Mouse (Mus musculus) kidney, adult 2 months (tissue): ENCODE results near the gene Rab4a. TPM values are rescaled to one million over a fixed set of nuclear protein-coding genes. Genes with fewer than 3 reads are reported as not detected.
"Not testable (repeated sequence)": the region's sequence is repeated elsewhere in the genome, so short reads cannot be mapped to it uniquely, and the experiment has no call there.

Experiments used
- DNase-seq: peaks from one replicate; pipeline ENCODE4 v3.0.0; 2021
- H3K27ac ChIP-seq: fragments of 200-500 bp; 2 replicates; pipeline ENCODE4 v1.5.1; 2012; ENCODE audit warnings: low read depth, low read length, control low read depth, inconsistent platforms; ENCODE audit not compliant: insufficient read depth
- H3K27me3 ChIP-seq: fragments of 200-500 bp; replicated peaks from 2 replicates; pipeline ENCODE4 v1.6.1; 2012; ENCODE audit warnings: mild to moderate bottlenecking, moderate library complexity, low read length, inconsistent platforms; ENCODE audit not compliant: control insufficient read depth, insufficient read depth
- H3K36me3 ChIP-seq: fragments of 200-500 bp; 2 replicates; pipeline ENCODE4 v1.6.1; 2012; ENCODE audit warnings: mild to moderate bottlenecking, moderate library complexity, low read length, inconsistent platforms; ENCODE audit not compliant: control insufficient read depth, insufficient read depth
- H3K4me1 ChIP-seq: fragments of 200-500 bp; 2 replicates; pipeline ENCODE4 v1.6.1; 2011; ENCODE audit warnings: low read length; ENCODE audit not compliant: control insufficient read depth, insufficient read depth
- H3K4me3 ChIP-seq: fragments of 200-500 bp; 2 replicates; pipeline ENCODE4 v1.5.1; 2011; ENCODE audit warnings: mild to moderate bottlenecking, low read depth, low read length, control low read depth; ENCODE audit not compliant: insufficient read depth
- CTCF ChIP-seq: fragments of 200-500 bp; conservative IDR thresholded peaks from 2 replicates; pipeline ENCODE4 v1.5.1; 2011; ENCODE audit warnings: low read depth, mild to moderate bottlenecking, control low read depth, low read length, moderate library complexity, mixed read lengths; ENCODE audit not compliant: insufficient read depth, insufficient read length
- POLR2A ChIP-seq: fragments of 200-500 bp; IDR thresholded peaks from one replicate; pipeline ENCODE4 v1.6.1; 2011; ENCODE audit warnings: low read depth, low read length, control low read depth
- WGBS: fragments of 180-500 bp; shearing (Covaris S2); methylation state at CpG from one replicate; pipeline ENCODE4 v1.1.7; 2018; 5-methylcytosine and 5-hydroxymethylcytosine counted together
- polyA plus RNA-seq: library from polyadenylated mRNA; depleted of rRNA; stranded (reverse); fragments of >200 nt; gene quantifications from 2 replicates; pipeline ENCODE4 v1.2.3, GENCODE M21; 2012

The Rab4a gene
- polyA plus RNA-seq, 1 experiment: 42.7 TPM

GRCm38 (mm10) chr8:123805209-123805717 is 522 bp upstream of the Rab4a start:
- Histone ChIP-seq H3K27ac (peak overlapping the region; percentile 69), H3K27me3 (no peaks in the 10 kb centered on the region), H3K4me1 (peaks cover 17% of the 10 kb centered on the region), H3K36me3 (no peaks in the 10 kb centered on the region), H3K4me3 (peak overlapping the region; percentile 84)
- WGBS: 18% methylated on average over 15 of the region's 15 CpGs
- TF ChIP-seq CTCF: no peak
- TF ChIP-seq POLR2A: no peak
- no peak for DNase-seq

- DNase-seq: peak; percentile 32
- H3K4me3 ChIP-seq: peak overlapping the region; percentile 84
- H3K27me3 ChIP-seq: no peaks in the 10 kb centered on the region
- H3K27ac ChIP-seq: peak overlapping the region; percentile 72
- 6% methylated on average over 12 of the region's 12 CpGs for WGBS
- TF ChIP-seq POLR2A (no peak), CTCF (no peak)
- no peaks in the 10 kb centered on the region for H3K36me3 ChIP-seq
- peaks cover 17% of the 10 kb centered on the region for H3K4me1 ChIP-seq
These were observed 670 bp downstream of the Rab4a start for GRCm38 (mm10) chr8:123806374-123806935.

GRCm38 (mm10) chr8:123807024-123807431 is 1.2 kb downstream of the Rab4a start:
- peak; percentile 76 for DNase-seq
- Histone ChIP-seq H3K36me3 (no peaks in the 10 kb centered on the region), H3K27ac (peak overlapping the region; percentile 37), H3K27me3 (no peaks in the 10 kb centered on the region), H3K4me1 (peaks cover 17% of the 10 kb centered on the region), H3K4me3 (peak overlapping the region; percentile 44)
- TF ChIP-seq CTCF (no peak), POLR2A (no peak)
- 2% methylated on average over 14 of the region's 14 CpGs for WGBS

DNA sequence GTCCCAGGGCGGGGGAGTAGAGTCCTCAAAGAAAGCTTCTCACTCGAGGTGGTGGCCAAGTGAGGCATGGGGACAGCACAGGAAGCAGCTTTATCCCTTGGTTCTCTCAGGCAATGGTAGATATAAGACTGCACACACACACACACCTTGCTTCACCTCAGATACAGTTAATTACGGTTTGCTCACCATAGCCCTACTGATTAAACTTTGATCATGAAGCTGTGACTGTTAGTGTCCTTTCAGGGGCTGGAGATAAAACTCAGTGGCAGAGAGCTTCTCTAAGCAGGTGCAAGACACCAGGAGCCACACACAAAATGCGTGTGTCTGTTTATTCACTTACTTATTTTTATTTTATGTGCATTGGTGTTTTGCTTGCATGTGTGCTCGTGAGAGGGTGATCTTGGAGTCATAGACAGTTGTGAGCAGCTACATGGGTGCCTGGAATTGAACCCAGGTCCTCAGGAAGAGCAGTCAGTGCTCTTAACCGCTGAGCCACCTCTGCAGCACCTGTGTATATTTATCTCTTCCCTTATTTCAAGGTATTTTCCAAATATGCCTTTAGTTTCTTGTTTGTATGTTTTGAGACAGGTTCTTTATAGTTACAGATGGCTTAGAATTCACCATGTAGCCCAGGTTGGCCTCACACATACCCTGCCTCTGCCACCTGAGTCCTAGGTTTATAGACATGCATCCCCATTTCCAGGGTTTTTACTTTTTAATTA is 2.2 kb downstream of the Rab4a start:
- 66% methylated on average over 6 of the region's 6 CpGs for WGBS
- no peak overlapping the region for H3K4me3 ChIP-seq
- TF ChIP-seq CTCF (no peak), POLR2A (no peak)
- no peak overlapping the region for H3K27ac ChIP-seq
- H3K27me3 ChIP-seq: no peaks in the 10 kb centered on the region
- DNase-seq: no peak
- peaks cover 17% of the 10 kb centered on the region for H3K4me1 ChIP-seq
- no peaks in the 10 kb centered on the region for H3K36me3 ChIP-seq

DNA sequence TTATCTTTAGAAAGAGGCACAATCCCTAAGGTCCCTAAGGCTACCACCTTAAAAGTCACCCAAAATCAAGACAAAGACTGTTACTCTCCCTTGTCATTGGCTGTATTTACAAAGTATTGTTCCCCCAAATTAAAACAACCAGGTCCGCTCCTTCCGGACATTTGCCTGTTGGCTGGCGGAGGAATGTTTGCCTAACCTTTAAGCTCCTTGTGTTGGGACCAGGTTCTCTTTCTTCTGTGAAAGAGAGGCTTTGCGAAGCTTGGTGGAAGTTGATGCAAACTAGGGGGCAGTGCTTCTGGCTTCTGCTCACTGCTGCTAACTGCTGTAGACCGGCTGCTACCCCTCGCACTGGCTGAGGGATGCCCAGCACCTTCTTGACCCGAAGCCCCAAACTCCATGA is 2.9 kb downstream of the Rab4a start:
- Histone ChIP-seq H3K27ac (no peak overlapping the region), H3K4me3 (no peak overlapping the region), H3K27me3 (no peaks in the 10 kb centered on the region), H3K36me3 (no peaks in the 10 kb centered on the region), H3K4me1 (peaks cover 22% of the 10 kb centered on the region)
- WGBS: 79% methylated on average over 7 of the region's 7 CpGs
- DNase-seq: no peak
- TF ChIP-seq CTCF (no peak), POLR2A (no peak)

DNA sequence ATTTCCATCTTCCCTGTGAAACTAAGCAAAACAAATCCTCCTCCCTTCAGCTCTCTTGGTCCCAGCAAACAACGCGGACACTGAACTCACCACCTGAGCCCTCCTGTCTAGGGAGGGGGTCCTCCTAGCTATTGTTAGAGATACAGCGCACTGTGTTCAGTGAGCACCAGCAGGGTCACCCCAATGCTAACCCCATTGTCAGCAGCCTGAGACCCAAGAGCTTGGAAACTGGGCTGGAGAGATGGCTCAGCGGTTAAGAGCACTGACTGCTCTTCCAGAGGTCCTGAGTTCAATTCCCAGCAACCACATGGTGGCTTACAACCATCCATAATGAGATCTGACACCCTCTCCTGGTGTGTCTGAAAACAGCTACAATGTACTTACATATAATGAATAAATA is 3.6 kb downstream of the Rab4a start:
- H3K27ac ChIP-seq, H3K4me3 ChIP-seq, H3K27me3 ChIP-seq, DNase-seq, H3K36me3 ChIP-seq: not testable (repeated sequence)
- 89% methylated on average over 4 of the region's 4 CpGs for WGBS
- H3K4me1 ChIP-seq: peaks cover 29% of the 10 kb centered on the region

GRCm38 (mm10) chr8:123812227-123812626 is 6.4 kb downstream of the Rab4a start:
- H3K27ac ChIP-seq: no peak overlapping the region
- 84% methylated on average over 5 of the region's 5 CpGs for WGBS

More at GRCm38 (mm10) chr8:123812227-123812626, 6.4 kb downstream of the Rab4a start:
- Histone ChIP-seq H3K36me3 (no peaks in the 10 kb centered on the region), H3K27me3 (no peaks in the 10 kb centered on the region), H3K4me3 (no peak overlapping the region), H3K4me1 (peaks cover 20% of the 10 kb centered on the region)
- no peak for DNase-seq
- TF ChIP-seq POLR2A: no peak
- TF ChIP-seq CTCF: no peak
